ENCODE assay signal across 19 mouse cellular contexts in genomic region chr5:110665486-110666121, GRCm38 (mm10). TPM values are rescaled to one million over a fixed set of nuclear protein-coding genes. Genes with fewer than 3 reads are reported as not detected.
DNase-seq lines count a peak whose midpoint lies in the region; ATAC-seq and TF ChIP-seq lines count a peak whose summit lies in the region.
"Had no signal": no experiment of that assay in that cellular context is flagged by ENCODE, and none has a peak within 500 bp of the region (broad histone marks: within the 10 kb centered on the region; RNA-seq: fewer than 3 reads in every experiment).

No protein-coding gene starts in this region.

- no peak overlapping the region for H3K9ac ChIP-seq in liver, embryonic 16.5 days (ENCODE audit: low read depth, low read length)
- H3K9ac ChIP-seq: limb, embryonic 13.5 days; midbrain, embryonic 12.5 days; neural tube, embryonic 13.5 days had no signal

- ATAC-seq in frontal cortex, adult (ENCODE audit: low TSS enrichment): peak; percentile 31; the same call in 1 of the 2 replicates
- peak; percentile 63 for ATAC-seq in liver, embryonic 16.5 days (ENCODE audit: low read depth)
- no peak for ATAC-seq in inflammation-experienced regulatory T-cells, adult 6 months

- no peak overlapping the region for H3K4me2 ChIP-seq in liver, embryonic 16.5 days (ENCODE audit: low read depth, low read length)
- H3K4me2 ChIP-seq: limb, embryonic 13.5 days; midbrain, embryonic 12.5 days; neural tube, embryonic 13.5 days had no signal

- H3K27me3 ChIP-seq in E14TG2a.4 (ENCODE audit: insufficient read depth, low read length): no peaks in the 10 kb centered on the region
- H3K27me3 ChIP-seq in liver, embryonic 16.5 days (ENCODE audit: control insufficient read depth, insufficient read depth, low read depth, low read length): no peaks in the 10 kb centered on the region
- H3K27me3 ChIP-seq: limb, embryonic 13.5 days; midbrain, embryonic 12.5 days; neural tube, embryonic 13.5 days had no signal

- peaks cover 9% of the 10 kb centered on the region; the same call in 1 of the 2 replicates for H3K4me1 ChIP-seq in E14TG2a.4 (replicated peaks; ENCODE audit: low read depth, low read length)
- no peaks in the 10 kb centered on the region; the same call in 1 of the 2 replicates for H3K4me1 ChIP-seq in liver, embryonic 16.5 days (ENCODE audit: control insufficient read depth, low read depth, low read length)
- H3K4me1 ChIP-seq: embryonic facial prominence, embryonic 10.5 days; limb, embryonic 13.5 days; midbrain, embryonic 12.5 days; neural tube, embryonic 13.5 days had no signal

- no peak for DNase-seq in frontal cortex, postnatal 36 days (ENCODE audit: low spot score in 2 of 2)
- peak; percentile 24 for DNase-seq in WW6 (ENCODE audit: low read depth, low spot score)
- DNase-seq in natural killer cell, adult 2 months (ENCODE audit: low spot score in 2 of 2): no peak
- no peak for DNase-seq in urinary bladder, postnatal 36 days (ENCODE audit: low spot score in 2 of 2)
- DNase-seq: adrenal gland, postnatal 14 days; cerebellum, adult 18-20 months; gastrocnemius, postnatal 14 days; kidney, adult 8-10 months; kidney, postnatal 36 days; right cerebral cortex, postnatal 4 days had no signal

- H3K4me3 ChIP-seq in E14TG2a.4 (replicated peaks; ENCODE audit: low read length): no peak overlapping the region
- no peak overlapping the region for H3K4me3 ChIP-seq in liver, embryonic 16.5 days (ENCODE audit: low read depth, low read length)
- H3K4me3 ChIP-seq: embryonic facial prominence, embryonic 10.5 days; limb, embryonic 13.5 days; midbrain, embryonic 12.5 days; neural tube, embryonic 13.5 days had no signal

- TF ChIP-seq CTCF in E14TG2a.4 (conservative IDR thresholded peaks at IDR 0.05; ENCODE audit: low read length): 0 out of 2 replicates have a peak, but pooled peaks have one; percentile 10

- peaks cover 97% of the 10 kb centered on the region for H3K36me3 ChIP-seq in E14TG2a.4 (ENCODE audit: insufficient read depth, low read length)
- peaks cover 59% of the 10 kb centered on the region for H3K36me3 ChIP-seq in liver, embryonic 16.5 days (ENCODE audit: control insufficient read depth, insufficient read depth)

- no peak overlapping the region for H3K27ac ChIP-seq in liver, embryonic 16.5 days (ENCODE audit: low read length)
- H3K27ac ChIP-seq: embryonic facial prominence, embryonic 10.5 days; limb, embryonic 13.5 days; macrophage; midbrain, embryonic 12.5 days; neural tube, embryonic 13.5 days had no signal

- no peaks in the 10 kb centered on the region for H3K9me3 ChIP-seq in E14TG2a.4 (ENCODE audit: low read length)
- no peaks in the 10 kb centered on the region for H3K9me3 ChIP-seq in liver, embryonic 16.5 days (replicated peaks; ENCODE audit: control insufficient read depth, low read length)
- H3K9me3 ChIP-seq: embryonic facial prominence, embryonic 10.5 days; limb, embryonic 13.5 days; midbrain, embryonic 12.5 days; neural tube, embryonic 13.5 days had no signal

- WGBS in liver, embryonic 16.5 days (ENCODE audit: insufficient replicate concordance): 79% methylated on average over 6 of the region's 6 CpGs

RNA-seq across cellular contexts. Expression of gene Ddx51, which starts 12.4 kb away (rescaled TPM):
- polyA plus RNA-seq in liver, embryonic 16.5 days (2015; fragmentation: Nextera tagmentation; extraction: Ambion mirVana): 6.4 and 7.5 TPM in 2 replicates
- polyA plus RNA-seq in inflammation-experienced regulatory T-cells, adult 6 months (2017; shearing (Covaris generic)): 1 to 10 TPM; 2.3 to 4.5 (median 4.5) TPM

RNA-seq across cellular contexts. Expression of gene Noc4l, which starts 12.4 kb away (rescaled TPM):
- polyA plus RNA-seq in liver, embryonic 16.5 days (2015; fragmentation: Nextera tagmentation; extraction: Ambion mirVana): 32.7 and 34.3 TPM in 2 replicates
- 10 to 100 TPM; 37.3 to 40.8 (median 40.1) TPM for polyA plus RNA-seq in inflammation-experienced regulatory T-cells, adult 6 months (2017; shearing (Covaris generic))
